Mouse (Mus musculus) heart, adult 9 months (tissue): Measurements from ENCODE around the gene Fnbp1.
"Not testable (repeated sequence)": the region's sequence is repeated elsewhere in the genome, so short reads cannot be mapped to it uniquely, and the experiment has no call there.

Experiments used
- DNase-seq, 2 experiments: peaks; one replicate each; pipeline ENCODE4 v3.0.0; 2022; ENCODE audit warnings: low spot score in 2 of 2

Fnbp1 gene

GRCm38 (mm10) chr2:31141867-31142454 is at the start of gene Fnbp1:
Gene Fnbp1 (minus strand): TSS chr2:31142008.
- DNase-seq, result peak; percentile 89 to 90

DNA sequence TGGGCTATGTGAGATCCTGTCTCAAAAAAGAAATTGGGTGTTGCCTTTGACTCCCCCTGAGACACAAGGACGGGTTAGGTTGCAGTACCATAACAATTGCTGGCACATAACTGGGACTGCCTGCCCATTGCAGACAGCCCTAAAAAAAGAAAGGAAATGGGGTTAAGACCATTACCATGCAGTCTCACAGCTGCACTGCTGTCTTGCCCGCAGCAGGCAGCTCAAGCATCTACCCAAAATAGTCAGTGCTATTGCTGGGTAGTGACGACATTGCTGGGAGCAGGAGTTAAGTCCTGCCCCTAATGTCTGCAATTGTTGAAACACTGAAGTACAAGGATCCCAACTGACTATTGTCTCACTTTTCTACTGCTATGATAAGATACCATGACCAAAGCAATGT is 47.8 kb upstream of the Fnbp1 start:
- DNase-seq, result no peak

GRCm38 (mm10) chr2:31188691-31189090 is 46.9 kb upstream of the Fnbp1 start:
- no peak for DNase-seq

DNA sequence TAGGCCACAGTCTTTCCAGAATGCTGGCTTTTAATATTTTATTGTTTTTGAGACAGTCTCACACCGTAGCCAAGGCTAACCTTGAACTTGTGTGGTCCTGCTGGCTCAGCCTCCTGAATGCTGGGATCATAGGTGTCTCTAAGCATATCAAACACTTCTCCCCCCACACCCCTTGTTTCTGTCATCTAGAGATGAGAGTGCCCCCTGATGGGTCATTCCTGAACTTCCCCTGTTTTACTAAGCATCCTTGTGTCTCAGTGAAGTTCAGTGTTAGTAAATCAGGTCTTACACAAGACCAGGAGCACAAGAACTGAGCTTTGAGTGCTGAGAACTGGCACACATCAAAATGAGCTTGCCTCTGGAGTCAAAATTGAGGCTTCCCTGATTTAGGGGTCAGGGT is 42.0 kb upstream of the Fnbp1 start:
- DNase-seq, result no peak

DNA sequence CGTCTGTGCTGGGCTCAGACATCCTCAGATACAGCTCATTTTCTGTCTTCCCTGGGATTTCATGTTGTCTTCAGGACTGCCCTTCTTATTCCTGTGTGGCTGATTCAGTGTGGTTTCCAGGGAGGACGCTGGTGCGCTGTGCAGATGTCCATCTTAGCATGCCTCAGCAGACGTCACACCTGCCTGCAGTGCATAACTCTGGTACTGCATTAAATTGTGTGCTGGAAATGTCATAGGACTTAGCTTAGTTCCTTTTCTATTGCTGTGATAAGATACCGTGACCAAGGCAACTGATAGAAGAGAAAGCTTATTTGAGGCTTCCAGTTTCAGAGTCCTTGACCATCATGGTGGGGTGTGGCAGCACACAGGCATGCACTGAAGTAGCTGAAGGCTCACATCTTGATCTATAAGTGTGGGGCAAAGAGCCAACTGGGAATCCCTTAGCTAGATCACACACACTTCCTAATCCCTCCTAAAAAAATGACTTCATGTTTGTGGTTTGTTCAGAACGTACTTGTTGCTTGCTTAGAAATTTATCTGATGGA is 41.0 kb upstream of the Fnbp1 start:
- DNase-seq, result no peak

- DNase-seq, result no peak
Measured at GRCm38 (mm10) chr2:31180081-31180551, 38.3 kb upstream of the Fnbp1 start.

GRCm38 (mm10) chr2:31179471-31179870 is 37.7 kb upstream of the Fnbp1 start:
- no peak for DNase-seq

DNA sequence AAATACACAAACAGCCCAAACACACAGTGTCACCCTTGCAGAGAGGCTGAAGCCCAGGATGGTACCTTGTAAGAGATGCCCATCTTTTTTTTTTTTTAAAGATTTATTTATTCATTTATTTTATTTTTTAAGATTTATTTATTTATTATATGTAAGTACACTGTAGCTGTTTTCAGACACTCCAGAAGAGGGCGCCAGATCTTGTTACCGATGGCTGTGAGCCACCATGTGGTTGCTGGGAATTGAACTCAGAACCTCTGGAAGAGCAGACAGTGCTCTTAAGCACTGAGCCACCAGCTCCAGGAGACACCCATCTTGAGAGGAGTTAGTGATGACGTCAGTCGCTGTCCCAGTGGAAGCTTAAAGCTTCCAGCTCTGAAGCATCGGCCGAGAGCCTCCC is 36.8 kb upstream of the Fnbp1 start:
- not testable (repeated sequence) for DNase-seq

- no peak for DNase-seq
Measured at GRCm38 (mm10) chr2:31173290-31173689, 31.5 kb upstream of the Fnbp1 start.

- no peak for DNase-seq
Measured at GRCm38 (mm10) chr2:31172536-31172935, 30.7 kb upstream of the Fnbp1 start.

DNA sequence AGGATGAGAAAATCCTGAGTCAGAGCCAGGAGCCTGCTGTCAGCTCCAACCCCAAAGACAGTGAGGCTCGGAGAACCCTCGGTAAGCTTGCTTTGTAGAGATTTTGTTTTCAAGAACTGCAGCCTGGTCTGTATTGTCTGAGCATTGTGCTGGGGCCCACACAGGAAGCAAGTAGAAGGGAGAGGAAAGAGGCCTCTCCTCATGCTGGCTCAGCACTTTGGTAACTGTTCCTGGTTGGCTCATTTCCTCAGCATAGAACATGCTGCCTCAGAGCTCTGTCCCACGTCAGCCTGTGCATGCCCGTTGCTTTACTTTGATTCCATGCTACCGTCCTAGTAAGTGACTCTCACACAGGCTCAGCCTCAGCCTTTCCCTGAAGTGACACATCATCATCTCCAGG is 30.2 kb upstream of the Fnbp1 start:
- peak; percentile 40 to 57 for DNase-seq

GRCm38 (mm10) chr2:31170164-31170563 is 28.4 kb upstream of the Fnbp1 start:
- DNase-seq, result no peak

GRCm38 (mm10) chr2:31169001-31169400 is 27.2 kb upstream of the Fnbp1 start:
- peak; percentile 55 to 77 for DNase-seq

DNA sequence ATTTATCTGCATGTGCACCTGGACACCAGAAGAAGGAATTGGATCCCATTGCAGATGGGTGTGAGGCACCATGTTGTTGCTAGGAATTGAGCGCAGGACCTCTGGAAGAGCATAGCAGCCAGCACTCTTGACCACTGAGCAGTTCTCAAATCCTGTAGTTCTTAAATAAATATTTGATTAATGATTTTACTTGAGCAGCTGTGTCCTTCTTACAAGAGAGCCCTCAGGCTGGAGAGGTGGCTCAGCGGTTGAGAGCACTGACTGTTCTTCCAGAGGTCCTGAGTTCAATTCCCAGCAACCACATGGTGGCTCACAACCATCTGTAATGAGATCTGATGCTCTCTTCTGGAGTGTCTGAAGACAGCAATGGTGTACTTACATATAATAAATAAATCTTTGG is 25.8 kb upstream of the Fnbp1 start:
- not testable (repeated sequence) for DNase-seq

DNA sequence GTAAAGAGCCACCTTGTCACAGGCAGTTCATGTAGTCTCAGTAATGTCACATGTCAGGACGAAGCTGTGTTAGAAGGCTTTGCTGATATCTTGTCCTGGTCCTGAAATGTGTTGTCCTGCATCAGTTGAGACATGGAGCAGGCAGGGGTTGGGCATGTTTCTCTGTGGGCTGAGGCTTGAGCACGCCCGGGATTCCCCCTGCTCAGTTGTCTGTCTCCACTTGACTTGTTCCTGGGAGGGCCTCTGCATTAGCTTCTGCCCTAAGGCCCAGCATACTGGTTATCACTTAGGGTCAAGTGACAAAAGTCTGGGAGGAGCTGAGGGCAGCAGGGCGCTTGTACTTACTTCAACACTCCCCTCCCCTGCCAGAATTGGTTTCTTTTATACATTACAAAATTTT is 23.7 kb upstream of the Fnbp1 start:
- DNase-seq, result no peak

DNA sequence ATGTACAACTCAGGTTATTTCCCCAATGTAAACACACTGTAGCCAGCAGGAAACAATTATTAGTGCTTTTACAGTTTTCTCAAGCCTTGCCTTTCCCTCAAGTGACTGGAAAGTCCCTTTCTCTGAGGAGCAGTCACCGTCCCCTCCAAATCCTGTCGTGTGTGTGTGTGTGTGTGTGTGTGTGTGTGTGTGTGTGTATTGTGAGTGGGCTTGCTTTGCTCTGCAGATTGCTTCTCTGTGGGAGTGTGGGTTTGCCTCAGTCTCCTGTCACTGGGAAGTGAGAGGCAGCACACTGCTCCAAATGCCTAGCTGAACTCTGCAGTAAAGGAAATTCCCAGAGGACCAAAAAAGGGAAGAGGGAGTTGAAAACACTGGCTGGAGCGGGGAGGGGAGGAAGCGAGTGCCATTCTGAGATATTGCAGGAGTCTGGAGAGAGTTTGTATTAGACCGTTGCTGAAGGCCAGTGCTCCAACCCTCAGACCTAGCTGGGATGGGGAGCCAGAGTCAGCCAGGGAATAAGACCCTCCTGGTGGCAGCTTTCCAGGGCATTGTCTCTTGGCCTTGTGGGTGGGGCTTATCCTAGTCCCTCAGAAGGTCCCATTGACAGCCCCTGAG is 23.1 kb upstream of the Fnbp1 start:
- peak; percentile 53 to 60 for DNase-seq

- DNase-seq, result no peak
Measured at GRCm38 (mm10) chr2:31163361-31164118, 21.7 kb upstream of the Fnbp1 start.

DNA sequence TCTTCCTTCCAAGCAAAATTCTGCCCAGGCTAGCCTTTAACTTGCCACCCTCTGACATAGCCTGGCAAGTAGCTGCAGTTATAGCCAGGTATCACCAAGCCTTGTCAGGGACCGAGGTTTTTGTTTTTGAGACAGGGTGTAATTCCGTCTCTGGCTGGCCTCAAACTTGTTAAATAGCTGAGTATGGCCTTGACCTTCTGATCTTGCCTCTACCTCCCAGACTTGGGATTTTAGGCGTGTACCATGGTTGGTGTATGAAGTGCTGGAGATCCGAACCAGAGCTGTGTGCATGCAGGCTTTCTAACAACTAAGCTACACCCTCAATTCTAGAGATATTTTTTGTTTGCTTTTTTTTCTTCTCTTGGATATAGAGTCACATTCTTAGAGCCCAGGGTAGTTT is 19.8 kb upstream of the Fnbp1 start:
- no peak for DNase-seq

GRCm38 (mm10) chr2:31160147-31160920 is 18.5 kb upstream of the Fnbp1 start:
- no peak for DNase-seq

GRCm38 (mm10) chr2:31156846-31157245 is 15.0 kb upstream of the Fnbp1 start:
- no peak for DNase-seq

- peak; percentile 83 to 84 for DNase-seq
Measured at GRCm38 (mm10) chr2:31151892-31152812, 10.3 kb upstream of the Fnbp1 start, which contains the start of gene Gpr107. Gene Gpr107 (plus strand): TSS chr2:31152316.
